Mouse (Mus musculus): ENCODE measurements around the gene Pdxp. TPM values are rescaled to one million over a fixed set of nuclear protein-coding genes. Genes with fewer than 3 reads are reported as not detected.

The Pdxp gene
- polyA plus RNA-seq, 1 experiment from 2014 or later = 4.1 TPM

DNA sequence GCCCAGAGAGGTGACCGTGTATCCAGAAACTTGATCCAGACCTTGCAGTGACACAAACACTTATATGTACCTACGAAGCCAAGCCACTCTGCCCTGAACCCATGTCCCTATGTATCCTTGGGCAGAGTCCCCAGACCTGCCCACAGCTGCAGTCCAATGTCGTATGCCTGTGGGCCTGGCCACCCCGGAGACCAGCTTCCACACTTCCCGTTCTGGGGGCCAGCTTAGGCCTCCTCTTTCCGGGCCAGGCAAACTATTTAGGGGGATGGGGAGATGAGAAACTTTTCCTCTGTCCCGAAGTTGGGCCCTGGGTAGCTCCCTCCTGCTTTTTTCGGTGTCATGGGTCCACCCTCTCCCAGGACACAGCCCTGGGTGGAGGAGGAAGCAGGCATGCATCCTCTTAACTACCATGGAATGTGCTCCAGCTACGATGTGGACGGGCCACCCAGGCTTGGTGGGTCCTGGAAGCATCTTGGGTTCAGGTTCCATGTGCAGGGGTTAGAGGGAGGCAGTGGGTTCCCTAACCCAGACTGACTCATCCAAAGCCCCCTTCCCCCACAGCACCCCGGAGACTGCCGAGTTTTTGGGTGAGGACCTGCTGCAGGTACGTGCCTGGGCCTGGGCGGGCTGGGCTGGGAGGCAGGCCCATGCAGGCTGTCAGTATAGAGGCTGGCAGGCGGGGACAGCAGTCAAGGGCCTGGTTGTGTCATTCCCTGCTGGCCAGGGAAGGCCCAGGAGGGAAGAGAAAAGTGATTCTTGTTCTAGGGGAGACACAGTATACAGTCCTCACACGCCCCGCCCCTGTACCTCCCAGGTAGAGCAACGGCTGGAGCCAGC, 12.9 kb upstream of the Pdxp start:
- peak overlapping the region; percentile 79 for H3K9ac ChIP-seq (ENCODE audit: low read length)
- H3K27me3 ChIP-seq (ENCODE audit: control insufficient read depth, insufficient read depth, low read length) = no peaks in the 10 kb centered on the region
- H3K4me3 ChIP-seq (ENCODE audit: low read depth, low read length) = peak overlapping the region; percentile 77
- peaks cover 6% of the 10 kb centered on the region for H3K4me1 ChIP-seq (replicated peaks; ENCODE audit: control insufficient read depth, insufficient read depth)
- 10% methylated on average over 18 of the region's 18 CpGs for WGBS
- DNase-seq (ENCODE audit: low spot score) (peak; percentile 59), ATAC-seq (ENCODE audit: low FRiP score, low TSS enrichment) (peak; percentile 16)
- H3K4me2 ChIP-seq (replicated peaks; ENCODE audit: low read depth) = peak overlapping the region; percentile 86
- H3K9me3 ChIP-seq (ENCODE audit: control insufficient read depth, low read length) = no peaks in the 10 kb centered on the region
- H3K27ac ChIP-seq (replicated peaks) = peak overlapping the region; percentile 85
- TF ChIP-seq CTCF (IDR thresholded peaks at IDR 0.05; ENCODE audit: low read depth) = no peak
- peaks cover 7% of the 10 kb centered on the region for H3K36me3 ChIP-seq (ENCODE audit: control insufficient read depth, insufficient read depth, low read length)

DNA sequence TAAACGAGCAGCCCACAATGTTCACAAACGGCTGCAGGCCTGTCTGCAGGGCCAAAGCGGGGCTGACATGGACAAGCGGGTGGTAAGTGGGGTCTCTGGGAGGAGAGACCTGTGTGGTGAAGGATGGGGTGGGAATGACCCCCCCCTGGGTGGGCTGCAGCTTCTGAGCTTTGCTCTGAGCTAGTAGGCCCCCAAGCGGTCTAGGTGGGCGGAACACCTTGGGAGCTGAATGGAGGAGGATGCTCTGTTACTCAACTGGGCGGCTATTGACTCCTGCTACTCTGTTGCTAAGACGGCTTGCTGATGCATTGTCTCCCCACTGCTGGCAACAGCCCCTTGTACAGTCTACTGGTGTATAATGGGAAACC, 12.3 kb upstream of the Pdxp start:
- H3K27ac ChIP-seq (replicated peaks) = peak overlapping the region; percentile 85
- TF ChIP-seq CTCF (IDR thresholded peaks at IDR 0.05; ENCODE audit: low read depth) = peak; percentile 38
- no peak for TF ChIP-seq EP300 (optimal IDR thresholded peaks at IDR 0.05)
- peak overlapping the region; percentile 86 for H3K4me2 ChIP-seq (replicated peaks; ENCODE audit: low read depth)
- ATAC-seq (ENCODE audit: low FRiP score, low TSS enrichment) (no peak; the same call in 1 of the 2 replicates), DNase-seq (ENCODE audit: low spot score) (no peak)
- no peaks in the 10 kb centered on the region for H3K27me3 ChIP-seq (ENCODE audit: control insufficient read depth, insufficient read depth, low read length)
- no peaks in the 10 kb centered on the region for H3K9me3 ChIP-seq (ENCODE audit: control insufficient read depth, low read length)
- H3K36me3 ChIP-seq (ENCODE audit: control insufficient read depth, insufficient read depth, low read length) = peaks cover 11% of the 10 kb centered on the region
- peaks cover 6% of the 10 kb centered on the region; the same call in 1 of the 2 replicates for H3K4me1 ChIP-seq (replicated peaks; ENCODE audit: control insufficient read depth, insufficient read depth)
- peak overlapping the region; percentile 77 for H3K4me3 ChIP-seq (ENCODE audit: low read depth, low read length)
- 42% methylated on average over 8 of the region's 8 CpGs for WGBS
- H3K9ac ChIP-seq (ENCODE audit: low read length) = 0 out of 2 replicates have a peak overlapping the region, but pooled peaks have one; percentile 79

- peaks cover 6% of the 10 kb centered on the region; the same call in 1 of the 2 replicates for H3K4me1 ChIP-seq (replicated peaks; ENCODE audit: control insufficient read depth, insufficient read depth)
- no peak overlapping the region for H3K4me2 ChIP-seq (replicated peaks; ENCODE audit: low read depth)
- peaks cover 18% of the 10 kb centered on the region for H3K36me3 ChIP-seq (ENCODE audit: control insufficient read depth, insufficient read depth, low read length)
- H3K27me3 ChIP-seq (ENCODE audit: control insufficient read depth, insufficient read depth, low read length) = no peaks in the 10 kb centered on the region
- TF ChIP-seq CTCF (IDR thresholded peaks at IDR 0.05; ENCODE audit: low read depth) (peak; percentile 93), EP300 (optimal IDR thresholded peaks at IDR 0.05) (no peak)
- WGBS = 2% methylated on average over 2 of the region's 2 CpGs
- 0 out of 2 replicates have a peak overlapping the region, but pooled peaks have one; percentile 58 for H3K27ac ChIP-seq (replicated peaks)
- peak overlapping the region; percentile 56; the same call in 1 of the 2 replicates for H3K9ac ChIP-seq (ENCODE audit: low read length)
- DNase-seq (ENCODE audit: low spot score) = peak; percentile 84
- H3K4me3 ChIP-seq (ENCODE audit: low read depth, low read length) = no peak overlapping the region
- ATAC-seq (ENCODE audit: low FRiP score, low TSS enrichment) = peak; percentile 27
- no peaks in the 10 kb centered on the region for H3K9me3 ChIP-seq (ENCODE audit: control insufficient read depth, low read length)
Measured at GRCm38 (mm10) chr15:78903243-78903642, 10.5 kb upstream of the Pdxp start.

DNA sequence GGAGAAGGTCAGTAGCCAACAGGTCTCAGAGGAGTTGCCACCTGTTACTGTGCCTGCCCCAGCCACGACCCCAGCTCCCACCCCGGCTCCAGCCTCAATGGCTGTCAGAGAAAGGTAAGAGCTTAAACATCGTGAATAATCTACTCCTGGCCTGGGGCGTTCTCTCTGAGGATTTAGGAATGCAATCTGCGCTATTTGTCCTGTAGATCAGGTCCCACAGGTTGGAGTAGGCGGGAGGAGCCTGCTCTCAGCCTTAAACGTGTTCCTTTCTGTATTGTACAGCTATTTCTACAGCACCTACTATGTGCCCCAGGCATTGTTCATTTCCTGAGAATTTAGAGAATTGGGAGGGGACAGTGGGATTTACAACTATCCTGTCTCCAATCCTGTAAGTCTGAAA, 5.3 kb upstream of the Pdxp start:
- DNase-seq (ENCODE audit: low spot score) = no peak
- Histone ChIP-seq H3K9ac (ENCODE audit: low read length) (no peak overlapping the region), H3K4me1 (replicated peaks; ENCODE audit: control insufficient read depth, insufficient read depth) (no peaks in the 10 kb centered on the region), H3K4me2 (replicated peaks; ENCODE audit: low read depth) (no peak overlapping the region), H3K9me3 (ENCODE audit: control insufficient read depth, low read length) (no peaks in the 10 kb centered on the region), H3K36me3 (ENCODE audit: control insufficient read depth, insufficient read depth, low read length) (peaks cover 41% of the 10 kb centered on the region), H3K27me3 (ENCODE audit: control insufficient read depth, insufficient read depth, low read length) (no peaks in the 10 kb centered on the region), H3K4me3 (ENCODE audit: low read depth, low read length) (no peak overlapping the region), H3K27ac (replicated peaks) (no peak overlapping the region)
- whole genome bisulfite sequencing = 66% methylated on average over 7 of the region's 7 CpGs
- TF ChIP-seq CTCF (IDR thresholded peaks at IDR 0.05; ENCODE audit: low read depth) = no peak
- peak; percentile 41 for TF ChIP-seq EP300 (optimal IDR thresholded peaks at IDR 0.05)
- no peak for ATAC-seq (ENCODE audit: low FRiP score, low TSS enrichment)

DNA sequence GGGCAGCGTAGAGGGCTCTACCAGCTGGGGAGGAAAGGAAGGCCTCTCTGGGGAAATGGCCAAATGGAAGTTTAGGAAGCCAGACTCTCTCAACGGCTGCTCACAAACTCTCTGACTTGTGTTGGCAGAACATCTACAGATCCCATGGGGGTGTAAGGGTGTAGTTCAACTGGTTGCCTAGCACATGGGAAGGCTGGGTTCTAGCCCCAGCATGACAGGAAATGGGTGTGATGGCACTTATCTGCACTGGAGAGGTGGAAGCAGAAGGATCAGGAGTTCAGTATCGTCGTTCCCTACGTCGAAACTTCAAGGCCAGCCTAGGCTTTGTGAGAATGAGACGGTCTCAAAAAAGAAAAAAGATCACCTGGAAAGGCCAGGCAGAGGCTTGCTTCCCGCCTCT, 4.7 kb upstream of the Pdxp start:
- no peak overlapping the region for H3K27ac ChIP-seq (replicated peaks)
- TF ChIP-seq EP300 (optimal IDR thresholded peaks at IDR 0.05) = no peak
- no peak for TF ChIP-seq CTCF (IDR thresholded peaks at IDR 0.05; ENCODE audit: low read depth)

GRCm38 (mm10) chr15:78912040-78912439, 1.7 kb upstream of the Pdxp start:
- ATAC-seq (ENCODE audit: low FRiP score, low TSS enrichment) = no peak
- WGBS = 29% methylated on average over 9 of the region's 9 CpGs
- Histone ChIP-seq H3K9me3 (ENCODE audit: control insufficient read depth, low read length) (no peaks in the 10 kb centered on the region), H3K27ac (replicated peaks) (no peak overlapping the region), H3K4me1 (replicated peaks; ENCODE audit: control insufficient read depth, insufficient read depth) (0 out of 2 replicates have a peak, but pooled peaks cover 2% of the 10 kb centered on the region), H3K27me3 (ENCODE audit: control insufficient read depth, insufficient read depth, low read length) (no peaks in the 10 kb centered on the region), H3K36me3 (ENCODE audit: control insufficient read depth, insufficient read depth, low read length) (peaks cover 30% of the 10 kb centered on the region), H3K4me2 (replicated peaks; ENCODE audit: low read depth) (no peak overlapping the region), H3K9ac (ENCODE audit: low read length) (no peak overlapping the region), H3K4me3 (ENCODE audit: low read depth, low read length) (no peak overlapping the region)
- peak; percentile 67 for DNase-seq (ENCODE audit: low spot score)
- TF ChIP-seq CTCF (IDR thresholded peaks at IDR 0.05; ENCODE audit: low read depth) (peak; percentile 76), EP300 (optimal IDR thresholded peaks at IDR 0.05) (no peak)

More for the DNA sequence above, 4.7 kb upstream of the Pdxp start:
- Histone ChIP-seq H3K9ac (ENCODE audit: low read length) (no peak overlapping the region), H3K9me3 (ENCODE audit: control insufficient read depth, low read length) (no peaks in the 10 kb centered on the region), H3K36me3 (ENCODE audit: control insufficient read depth, insufficient read depth, low read length) (peaks cover 41% of the 10 kb centered on the region), H3K4me2 (replicated peaks; ENCODE audit: low read depth) (no peak overlapping the region), H3K4me1 (replicated peaks; ENCODE audit: control insufficient read depth, insufficient read depth) (no peaks in the 10 kb centered on the region), H3K4me3 (ENCODE audit: low read depth, low read length) (no peak overlapping the region), H3K27me3 (ENCODE audit: control insufficient read depth, insufficient read depth, low read length) (no peaks in the 10 kb centered on the region)
- 77% methylated on average over 8 of the region's 8 CpGs for WGBS
- ATAC-seq (ENCODE audit: low FRiP score, low TSS enrichment) (no peak), DNase-seq (ENCODE audit: low spot score) (no peak)
